Mouse (Mus musculus) midbrain, embryonic 13.5 days (tissue): ENCODE results near the gene Gm10031. TPM values are rescaled to one million over a fixed set of nuclear protein-coding genes. Genes with fewer than 3 reads are reported as not detected.
"Not testable (repeated sequence)": the region's sequence is repeated elsewhere in the genome, so short reads cannot be mapped to it uniquely, and the experiment has no call there.

Experiments used
- ATAC-seq: fragments of 200-750 bp; cut with Nextera tagmentation; 2 replicates; pipeline ENCODE4 v1.8.0; 2017; ENCODE audit warnings: mild to moderate bottlenecking, moderate TSS enrichment, moderate library complexity
- H3K27ac ChIP-seq: fragments of 300-500 bp; sonication (generic); 2 replicates; pipeline ENCODE4 v1.5.1; 2015; ENCODE audit warnings: inconsistent platforms, mild to moderate bottlenecking, moderate library complexity
- H3K27me3 ChIP-seq: fragments of 300-500 bp; sonication (generic); 2 replicates; pipeline ENCODE4 v1.6.1; 2015; ENCODE audit warnings: mild to moderate bottlenecking, inconsistent platforms
- H3K36me3 ChIP-seq: fragments of 300-500 bp; sonication (generic); 2 replicates; pipeline ENCODE4 v1.6.1; 2015; ENCODE audit warnings: mild to moderate bottlenecking, inconsistent platforms
- H3K4me1 ChIP-seq: fragments of 300-500 bp; sonication (generic); replicated peaks from 2 replicates; pipeline ENCODE4 v1.6.1; 2015; ENCODE audit warnings: inconsistent platforms
- H3K4me2 ChIP-seq: fragments of 300-500 bp; sonication (generic); replicated peaks from 2 replicates; pipeline ENCODE4 v1.6.1; 2015; ENCODE audit warnings: moderate library complexity, mild to moderate bottlenecking, inconsistent platforms
- H3K4me3 ChIP-seq: fragments of 300-500 bp; sonication (generic); replicated peaks from 2 replicates; pipeline ENCODE4 v1.5.1; 2015; ENCODE audit warnings: mild to moderate bottlenecking, inconsistent platforms
- H3K9ac ChIP-seq: fragments of 300-500 bp; sonication (generic); replicated peaks from 2 replicates; pipeline ENCODE4 v1.6.1; 2015; ENCODE audit warnings: mild to moderate bottlenecking, inconsistent platforms
- H3K9me3 ChIP-seq: fragments of 300-500 bp; sonication (generic); 2 replicates; pipeline ENCODE4 v1.6.1; 2016; ENCODE audit warnings: mild to moderate bottlenecking, inconsistent platforms
- WGBS: fragments of 180-500 bp; shearing (Covaris S2); methylation state at CpG from one replicate; pipeline ENCODE4 v1.1.7; 2015; 5-methylcytosine and 5-hydroxymethylcytosine counted together
- polyA plus RNA-seq: library from polyadenylated mRNA; unstranded; fragments of >200 nt; fragmentation: Nextera tagmentation; extraction: Ambion mirVana; gene quantifications from 2 replicates; pipeline ENCODE4 v1.2.1, GENCODE M21; 2015

Gm10031 gene
- 0.66 and 1.1 TPM in 2 replicates for polyA plus RNA-seq

DNA sequence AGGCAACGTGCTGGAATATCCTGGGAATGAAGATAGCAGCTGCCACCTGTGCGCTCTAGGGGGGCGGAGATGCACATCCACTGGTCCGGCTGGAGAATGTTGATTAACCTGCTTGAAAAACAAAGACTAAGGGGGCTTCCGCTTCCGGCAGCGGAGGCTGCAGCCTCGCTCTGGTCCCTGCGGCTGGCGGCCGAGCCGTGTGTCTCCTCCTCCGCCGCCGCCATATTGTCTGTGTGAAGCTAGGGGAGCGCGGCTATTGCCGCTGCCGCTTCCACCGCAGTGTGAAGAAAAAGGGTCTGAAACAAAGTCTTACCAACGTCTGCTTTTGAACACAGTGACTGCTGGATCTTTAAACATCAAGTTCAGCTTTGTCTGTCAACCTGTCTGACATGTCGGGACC lies at the start of gene Gm10031:
Gm10031 (plus strand) TSS at position 171 of the 400 bp plus-strand sequence.
- not testable (repeated sequence) for H3K9ac ChIP-seq, H3K9me3 ChIP-seq, H3K27ac ChIP-seq, H3K27me3 ChIP-seq, H3K4me3 ChIP-seq, H3K4me2 ChIP-seq, H3K4me1 ChIP-seq, H3K36me3 ChIP-seq
- ATAC-seq = 0 out of 2 replicates have a peak, but pooled peaks have one; percentile 72
- 95% methylated on average over 22 of the region's 22 CpGs for WGBS

DNA sequence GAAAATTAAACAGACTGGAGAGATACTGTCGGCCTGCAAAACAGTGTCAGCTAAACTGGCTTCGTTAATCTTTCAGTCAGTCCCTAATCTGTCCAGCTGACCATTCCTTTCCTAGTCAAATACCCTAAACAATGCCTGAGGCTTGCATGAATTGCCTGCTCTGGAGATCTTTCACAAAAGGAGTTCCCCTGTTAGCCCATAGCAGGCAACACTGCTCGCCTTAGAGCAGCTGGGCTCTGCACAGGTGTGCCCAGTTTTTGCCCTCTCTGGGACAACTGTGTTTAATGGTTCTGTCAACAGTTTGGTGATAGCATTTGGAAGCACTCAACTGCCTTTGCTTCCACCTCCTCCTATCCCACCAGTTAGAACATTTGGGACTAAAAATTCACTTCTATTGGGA lies 49.0 kb upstream of the Gm10031 start:
- Histone ChIP-seq H3K4me3 (no peak overlapping the region), H3K4me1 (peaks cover 12% of the 10 kb centered on the region), H3K9ac (no peak overlapping the region), H3K4me2 (no peak overlapping the region), H3K27me3 (no peaks in the 10 kb centered on the region), H3K36me3 (no peaks in the 10 kb centered on the region), H3K27ac (no peak overlapping the region), H3K9me3 (no peaks in the 10 kb centered on the region)
- ATAC-seq = no peak
- WGBS = 11% methylated on average over 3 of the region's 3 CpGs

DNA sequence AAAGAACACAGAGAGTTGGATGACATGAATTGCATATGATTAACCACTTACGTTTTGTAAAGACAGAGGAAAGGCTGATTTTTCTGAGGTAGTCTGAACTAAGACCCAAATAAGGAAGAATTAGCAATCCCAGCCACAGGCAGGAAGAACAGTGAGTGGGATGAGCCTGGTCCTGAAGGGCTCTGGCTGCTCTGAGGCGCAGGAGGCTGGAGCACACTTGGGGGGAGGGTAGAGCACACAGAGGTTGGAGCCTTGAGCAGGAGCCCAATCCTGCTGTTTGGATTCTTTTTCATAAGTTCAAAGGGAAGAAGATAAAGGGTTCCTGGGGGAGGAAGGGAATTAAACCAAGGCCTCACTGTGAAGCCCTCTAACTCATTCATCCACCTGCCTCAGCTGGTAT lies 47.8 kb upstream of the Gm10031 start:
- Histone ChIP-seq H3K4me2 (no peak overlapping the region), H3K4me1 (peaks cover 12% of the 10 kb centered on the region), H3K27ac (no peak overlapping the region), H3K27me3 (no peaks in the 10 kb centered on the region), H3K4me3 (no peak overlapping the region), H3K36me3 (no peaks in the 10 kb centered on the region), H3K9ac (no peak overlapping the region), H3K9me3 (no peaks in the 10 kb centered on the region)
- 14% methylated on average over 2 of the region's 2 CpGs for WGBS
- no peak for ATAC-seq

DNA sequence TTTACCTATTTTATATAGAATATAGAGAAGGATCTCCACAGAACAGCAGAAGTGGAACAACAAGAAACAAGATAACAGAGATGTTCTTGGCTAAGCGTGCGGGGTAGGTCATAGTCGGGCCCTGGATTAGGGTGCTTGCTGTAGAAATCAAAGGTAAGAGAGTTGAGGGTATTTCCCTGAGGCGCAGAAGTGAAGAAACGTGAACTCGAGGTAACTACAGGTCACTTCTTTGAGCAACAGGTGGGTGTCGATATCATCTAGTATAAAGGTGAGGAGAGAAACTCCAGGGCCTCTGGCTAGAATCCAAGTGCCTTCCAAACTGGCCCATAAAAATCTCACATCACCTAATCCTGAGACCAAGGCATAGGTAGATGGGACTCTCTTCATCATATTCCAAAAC lies 47.3 kb upstream of the Gm10031 start:
- no peak overlapping the region for H3K27ac ChIP-seq
- no peaks in the 10 kb centered on the region for H3K27me3 ChIP-seq
- peaks cover 12% of the 10 kb centered on the region for H3K4me1 ChIP-seq
- no peaks in the 10 kb centered on the region for H3K36me3 ChIP-seq
- no peak for ATAC-seq
- no peak overlapping the region for H3K9ac ChIP-seq
- WGBS = 31% methylated on average over 7 of the region's 7 CpGs
- H3K4me2 ChIP-seq = no peak overlapping the region
- no peaks in the 10 kb centered on the region for H3K9me3 ChIP-seq
- H3K4me3 ChIP-seq = no peak overlapping the region

DNA sequence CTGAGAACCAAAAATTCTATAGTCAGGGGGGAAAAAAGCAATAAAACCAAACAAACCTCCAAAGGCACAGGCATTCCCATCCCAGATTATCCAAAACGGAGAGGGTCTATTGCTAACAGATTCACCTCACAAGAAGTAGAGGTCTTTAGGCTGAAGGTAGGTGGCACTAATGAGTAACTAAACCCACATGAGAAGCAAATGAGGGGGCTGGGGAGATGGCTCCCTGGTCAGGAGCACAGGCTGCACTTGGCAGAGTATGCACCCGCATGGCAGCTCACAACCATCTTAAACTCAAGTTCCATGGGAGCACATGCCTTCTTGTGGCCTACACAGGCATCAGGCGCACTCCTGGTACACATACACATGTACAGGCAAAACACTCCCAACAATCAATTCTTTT lies 42.0 kb upstream of the Gm10031 start:
- no peak for ATAC-seq
- no peaks in the 10 kb centered on the region for H3K36me3 ChIP-seq
- H3K27me3 ChIP-seq = no peaks in the 10 kb centered on the region
- H3K27ac ChIP-seq = no peak overlapping the region
- H3K4me1 ChIP-seq = no peaks in the 10 kb centered on the region
- H3K9me3 ChIP-seq = no peaks in the 10 kb centered on the region
- no peak overlapping the region for H3K9ac ChIP-seq
- no peak overlapping the region for H3K4me3 ChIP-seq
- H3K4me2 ChIP-seq = no peak overlapping the region
- WGBS = 93% methylated on average over 3 of the region's 3 CpGs

DNA sequence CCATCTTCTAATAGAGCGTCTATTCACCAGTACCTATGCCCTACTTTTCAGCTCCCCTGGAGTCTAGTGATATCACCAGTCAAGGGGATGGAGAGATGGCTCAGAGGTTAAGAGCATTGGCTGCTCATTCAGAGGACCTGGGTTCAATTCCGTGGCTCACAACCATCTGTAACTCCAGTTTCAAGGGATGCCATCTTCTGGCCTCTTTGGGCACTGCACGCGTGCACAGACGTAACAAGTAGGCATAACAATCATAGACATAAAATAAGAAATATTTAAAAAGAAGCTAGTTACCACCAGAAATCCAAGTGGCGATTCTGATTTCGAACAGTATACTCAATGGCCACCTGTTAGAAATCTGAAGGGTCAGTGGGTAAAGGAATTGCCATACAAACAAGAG lies 36.3 kb upstream of the Gm10031 start:
- Histone ChIP-seq H3K36me3 (no peaks in the 10 kb centered on the region), H3K4me3 (no peak overlapping the region), H3K27ac (no peak overlapping the region), H3K27me3 (no peaks in the 10 kb centered on the region), H3K4me1 (no peaks in the 10 kb centered on the region), H3K9me3 (no peaks in the 10 kb centered on the region), H3K9ac (no peak overlapping the region), H3K4me2 (no peak overlapping the region)
- 95% methylated on average over 7 of the region's 7 CpGs for whole genome bisulfite sequencing
- no peak for ATAC-seq

DNA sequence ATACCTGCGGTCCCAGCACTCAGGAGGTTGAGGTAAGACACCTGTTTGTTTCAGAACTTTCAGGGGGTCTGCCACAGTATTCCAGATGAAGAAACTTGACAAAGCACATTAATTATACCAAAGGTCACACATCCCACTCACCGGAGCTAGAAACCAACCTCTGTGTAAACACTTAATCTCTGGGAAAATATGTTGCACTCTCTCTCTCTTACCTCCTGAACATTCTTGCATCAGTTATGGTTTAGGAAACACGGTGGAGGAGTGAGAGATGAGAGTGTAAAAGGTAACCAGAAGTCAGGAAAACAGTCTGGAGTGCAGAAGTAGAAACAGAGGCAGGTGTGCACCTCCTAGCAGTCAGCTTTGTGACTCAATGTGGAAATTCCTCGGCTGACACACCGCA lies 35.8 kb upstream of the Gm10031 start:
- Histone ChIP-seq H3K4me2 (no peak overlapping the region), H3K4me1 (no peaks in the 10 kb centered on the region), H3K27me3 (no peaks in the 10 kb centered on the region), H3K9ac (no peak overlapping the region), H3K27ac (no peak overlapping the region), H3K4me3 (no peak overlapping the region), H3K9me3 (no peaks in the 10 kb centered on the region), H3K36me3 (no peaks in the 10 kb centered on the region)
- 93% methylated on average over 5 of the region's 5 CpGs for WGBS
- ATAC-seq = no peak

DNA sequence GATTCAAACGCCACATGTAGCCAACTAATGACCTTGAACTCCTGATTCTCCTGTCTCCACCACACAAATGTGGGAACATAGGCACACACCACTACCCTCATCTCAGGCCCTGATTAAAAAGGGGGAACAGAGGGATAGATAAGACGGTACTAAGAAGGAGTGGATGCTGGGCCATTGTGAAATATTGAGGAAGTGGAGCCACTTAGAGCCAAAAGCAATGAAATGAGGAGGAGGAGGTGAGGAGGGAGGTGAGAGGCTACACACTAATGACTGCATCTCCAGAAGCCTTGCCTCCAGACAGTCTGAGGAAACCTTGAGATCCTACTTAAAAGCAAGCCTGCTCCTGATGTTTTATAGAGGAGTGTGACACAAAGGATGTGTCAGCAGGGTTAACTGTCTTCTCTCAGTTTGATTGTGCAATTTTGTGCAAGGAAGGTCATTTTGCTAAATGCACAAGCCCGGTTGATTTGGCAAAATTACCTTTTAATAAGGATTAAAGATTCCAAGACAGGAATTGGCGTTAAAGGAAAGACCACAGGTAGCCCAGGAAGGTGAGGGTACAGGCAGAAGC lies 32.5 kb upstream of the Gm10031 start:
- H3K27ac ChIP-seq = no peak overlapping the region
- no peaks in the 10 kb centered on the region for H3K36me3 ChIP-seq
- H3K4me1 ChIP-seq = no peaks in the 10 kb centered on the region
- H3K4me2 ChIP-seq = no peak overlapping the region
- H3K9ac ChIP-seq = no peak overlapping the region
- H3K4me3 ChIP-seq = no peak overlapping the region
- 85% methylated on average over 4 of the region's 4 CpGs for WGBS
- no peaks in the 10 kb centered on the region for H3K27me3 ChIP-seq
- no peak for ATAC-seq
- H3K9me3 ChIP-seq = no peaks in the 10 kb centered on the region

DNA sequence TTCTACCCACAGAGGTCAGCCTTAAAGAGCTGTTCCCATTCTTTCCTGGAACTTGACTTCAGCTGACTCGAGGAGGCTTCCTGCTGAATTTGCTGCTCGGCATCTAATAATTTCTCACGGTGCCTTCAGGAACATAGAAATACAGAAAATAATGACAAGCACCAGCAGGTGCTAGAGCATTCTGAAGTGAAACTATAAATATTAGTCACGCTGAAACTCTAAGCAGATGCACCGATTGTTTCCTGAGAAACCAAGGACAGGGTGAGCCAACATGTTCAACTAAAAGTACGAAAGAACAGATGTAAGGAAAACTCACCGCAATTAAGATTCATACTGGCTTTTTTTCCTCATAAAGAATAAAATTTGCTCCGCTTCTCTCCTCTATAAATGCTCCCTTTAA lies 28.8 kb upstream of the Gm10031 start:
- Histone ChIP-seq H3K27ac (no peak overlapping the region), H3K4me3 (no peak overlapping the region), H3K9me3 (no peaks in the 10 kb centered on the region), H3K4me2 (no peak overlapping the region), H3K27me3 (no peaks in the 10 kb centered on the region), H3K36me3 (no peaks in the 10 kb centered on the region), H3K9ac (no peak overlapping the region), H3K4me1 (no peaks in the 10 kb centered on the region)
- WGBS = 68% methylated on average over 8 of the region's 8 CpGs
- no peak for ATAC-seq

DNA sequence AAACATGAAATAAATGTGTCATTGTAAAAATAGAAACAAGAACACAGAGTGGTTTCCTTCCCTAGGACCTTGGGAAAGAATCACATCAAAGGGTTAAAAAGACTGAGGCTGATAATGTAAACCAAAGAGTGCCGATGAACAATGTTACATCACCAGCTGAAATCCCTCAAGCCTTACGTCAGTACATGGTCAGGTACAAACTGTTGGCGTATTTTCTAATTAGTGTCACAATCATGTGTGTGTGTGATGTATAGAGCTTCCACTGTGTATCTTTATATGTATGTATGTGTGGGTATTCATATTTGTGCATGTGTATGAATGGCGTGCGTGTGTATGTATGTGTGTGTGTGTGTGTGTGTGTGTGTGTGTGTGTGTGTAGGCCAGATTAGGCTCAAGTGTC lies 26.9 kb upstream of the Gm10031 start:
- 85% methylated on average over 5 of the region's 5 CpGs for WGBS
- no peaks in the 10 kb centered on the region for H3K4me1 ChIP-seq
- ATAC-seq = no peak

DNA sequence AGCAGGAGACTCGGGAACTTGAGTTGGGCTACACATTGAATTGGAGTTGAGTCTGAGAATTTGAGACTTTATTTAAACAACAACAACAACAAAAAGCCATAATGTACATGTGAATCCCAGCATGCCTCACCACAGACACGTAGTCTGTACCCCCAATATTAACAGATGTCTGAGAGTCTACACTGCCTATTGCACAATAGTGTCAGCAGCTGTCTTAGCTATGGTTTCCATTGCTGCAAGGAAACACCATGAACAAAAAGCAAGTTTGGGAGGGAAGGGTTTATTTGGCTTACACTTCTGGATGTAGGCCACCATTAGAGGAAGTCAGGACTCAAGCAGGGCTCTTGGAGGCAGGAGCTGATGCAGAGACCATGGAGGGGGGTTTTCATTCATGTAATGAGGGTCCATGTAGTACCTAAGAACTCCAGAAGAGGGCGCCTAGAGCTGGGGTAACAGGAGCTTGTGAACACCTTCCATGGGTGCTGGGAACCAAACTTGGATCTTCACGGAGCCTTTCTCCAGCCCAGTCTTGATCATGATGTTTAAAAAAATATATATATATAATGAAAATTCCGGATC lies 18.8 kb upstream of the Gm10031 start:
- no peak overlapping the region for H3K9ac ChIP-seq
- H3K27me3 ChIP-seq = no peaks in the 10 kb centered on the region
- no peak for ATAC-seq
- 79% methylated on average over 5 of the region's 5 CpGs for WGBS
- no peaks in the 10 kb centered on the region for H3K36me3 ChIP-seq
- no peaks in the 10 kb centered on the region for H3K4me1 ChIP-seq
- H3K4me2 ChIP-seq = no peak overlapping the region
- 0 out of 2 replicates have a peak, but pooled peaks cover 3% of the 10 kb centered on the region for H3K9me3 ChIP-seq
- no peak overlapping the region for H3K27ac ChIP-seq
- H3K4me3 ChIP-seq = no peak overlapping the region

More for the DNA sequence above, 26.9 kb upstream of the Gm10031 start:
- H3K4me2 ChIP-seq = no peak overlapping the region
- no peak overlapping the region for H3K9ac ChIP-seq
- no peaks in the 10 kb centered on the region for H3K9me3 ChIP-seq
- no peaks in the 10 kb centered on the region for H3K27me3 ChIP-seq
- H3K4me3 ChIP-seq = no peak overlapping the region
- H3K36me3 ChIP-seq = no peaks in the 10 kb centered on the region
- H3K27ac ChIP-seq = no peak overlapping the region

DNA sequence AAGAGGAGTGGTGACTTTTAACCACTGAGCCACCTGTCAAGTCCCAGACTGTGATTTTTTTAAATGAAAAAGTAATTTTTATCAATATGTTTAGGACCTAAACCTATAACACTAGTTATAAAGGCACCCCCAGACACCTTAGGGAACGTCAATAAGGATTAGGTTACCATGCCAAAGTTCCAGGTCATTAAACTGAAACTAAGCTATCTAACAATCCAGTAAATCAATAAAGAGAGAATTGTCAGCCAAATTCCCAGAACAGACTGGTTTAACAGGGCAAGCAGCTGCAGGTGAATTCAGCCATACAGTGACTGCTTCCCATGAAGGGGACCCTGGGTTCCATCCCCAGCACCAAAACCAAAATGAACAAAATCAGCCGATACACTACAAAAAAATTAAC lies 17.9 kb upstream of the Gm10031 start:
- Histone ChIP-seq H3K4me3 (no peak overlapping the region), H3K4me1 (no peaks in the 10 kb centered on the region), H3K27me3 (no peaks in the 10 kb centered on the region), H3K4me2 (no peak overlapping the region), H3K36me3 (no peaks in the 10 kb centered on the region), H3K9me3 (0 out of 2 replicates have a peak, but pooled peaks cover 3% of the 10 kb centered on the region), H3K27ac (no peak overlapping the region), H3K9ac (no peak overlapping the region)
- 79% methylated on average over 2 of the region's 2 CpGs for WGBS
- no peak for ATAC-seq

DNA sequence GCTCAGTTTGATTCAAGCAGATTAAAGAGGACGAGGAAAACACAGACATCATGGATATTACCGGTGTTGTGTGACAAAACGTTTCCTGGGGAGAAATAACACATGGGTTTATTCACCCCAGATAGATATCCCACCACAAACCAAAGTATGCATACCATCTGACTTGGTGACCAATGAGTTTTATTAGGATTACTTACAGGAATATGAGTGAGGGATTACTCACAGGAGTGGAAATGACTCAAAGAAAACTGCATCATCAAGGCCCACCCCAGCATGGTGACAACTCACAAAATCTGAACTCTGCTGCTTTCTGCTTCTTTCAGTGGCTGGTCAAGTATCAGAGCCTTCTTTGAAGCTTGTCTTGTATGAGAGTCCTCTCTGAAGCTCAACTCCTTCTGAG lies 16.1 kb upstream of the Gm10031 start:
- H3K9me3 ChIP-seq = 0 out of 2 replicates have a peak, but pooled peaks cover 3% of the 10 kb centered on the region
- no peaks in the 10 kb centered on the region for H3K4me1 ChIP-seq
- WGBS = 88% methylated on average over 3 of the region's 3 CpGs
- H3K36me3 ChIP-seq = no peaks in the 10 kb centered on the region
- no peaks in the 10 kb centered on the region for H3K27me3 ChIP-seq
- H3K4me3 ChIP-seq = no peak overlapping the region
- no peak for ATAC-seq
- H3K4me2 ChIP-seq = no peak overlapping the region
- no peak overlapping the region for H3K9ac ChIP-seq
- H3K27ac ChIP-seq = no peak overlapping the region
